Mouse (Mus musculus) layer of hippocampus, postnatal 14 days (tissue): ENCODE measurements around the gene Fbxo9. TPM values are rescaled to one million over a fixed set of nuclear protein-coding genes. Genes with fewer than 3 reads are reported as not detected.
"Not testable (repeated sequence)": the region's sequence is repeated elsewhere in the genome, so short reads cannot be mapped to it uniquely, and the experiment has no call there.

Source experiments
- DNase-seq, 2 experiments: peaks; one replicate each; pipeline ENCODE4 v3.0.0; 2021 to 2022; ENCODE audit warnings: low spot score in 2 of 2, mixed read lengths in 1 of 2
- long read RNA-seq, 2 experiments: library from polyadenylated mRNA; stranded (forward); transcript quantifications; one replicate each; pipeline ENCODE4 v2.0.0; 2021
- total RNA-seq, 2 experiments: library from RNA; stranded (reverse); gene quantifications; 2 replicates each; pipeline ENCODE4 v1.2.3; 2021

The Fbxo9 gene
- 100 to 1,000 TPM; 102 to 112 TPM for total RNA-seq
- long read RNA-seq, experiment 1, transcript Fbxo9-202 (13 exons, 2,155 nt): major isoform, 131 of 148 reads
- long read RNA-seq, experiment 1, partial matches to known transcripts: 1 of 148 reads
- long read RNA-seq, experiment 1, other reads (novel, unspliced or antisense): 14 of 148 reads
- long read RNA-seq, experiment 2, transcript Fbxo9-202 (13 exons, 2,155 nt): major isoform, 165 of 183 reads
- long read RNA-seq, experiment 2, partial matches to known transcripts: 3 of 183 reads
- long read RNA-seq, experiment 2, other reads (novel, unspliced or antisense): 13 of 183 reads

- peak; percentile 81 to 96 for DNase-seq
Observed at GRCm38 (mm10) chr9:78108796-78109239, at the start of gene Fbxo9, which contains the start of gene Ick. Gene Fbxo9, minus strand, starts transcription at chr9:78109065. Gene Ick, plus strand, starts transcription at chr9:78109192.

GRCm38 (mm10) chr9:78157221-78157620 lies 48.4 kb upstream of the Fbxo9 start:
- DNase-seq: no peak

GRCm38 (mm10) chr9:78154211-78154977 lies 45.5 kb upstream of the Fbxo9 start:
- DNase-seq: no peak

- DNase-seq: not testable (repeated sequence)
Observed at GRCm38 (mm10) chr9:78149770-78150169, 40.9 kb upstream of the Fbxo9 start.

GRCm38 (mm10) chr9:78148149-78148548 lies 39.3 kb upstream of the Fbxo9 start:
- DNase-seq: no peak

- no peak for DNase-seq
Observed at GRCm38 (mm10) chr9:78146627-78147026, 37.8 kb upstream of the Fbxo9 start.

- DNase-seq: peak in 1 of 2 experiments; percentile 57
Observed at GRCm38 (mm10) chr9:78146099-78146498, 37.2 kb upstream of the Fbxo9 start.

- DNase-seq: no peak
Observed at GRCm38 (mm10) chr9:78139463-78139862, 30.6 kb upstream of the Fbxo9 start.

- DNase-seq: no peak
Observed at GRCm38 (mm10) chr9:78138044-78138676, 29.3 kb upstream of the Fbxo9 start.

- no peak for DNase-seq
Observed at GRCm38 (mm10) chr9:78135658-78136057, 26.8 kb upstream of the Fbxo9 start.

GRCm38 (mm10) chr9:78126643-78127042 lies 17.8 kb upstream of the Fbxo9 start:
- DNase-seq: no peak

- DNase-seq: no peak
Observed at GRCm38 (mm10) chr9:78126007-78126406, 17.1 kb upstream of the Fbxo9 start.

GRCm38 (mm10) chr9:78124297-78124696 lies 15.4 kb upstream of the Fbxo9 start:
- no peak for DNase-seq

- DNase-seq: no peak
Observed at GRCm38 (mm10) chr9:78122939-78123712, 14.3 kb upstream of the Fbxo9 start.

- no peak for DNase-seq
Observed at GRCm38 (mm10) chr9:78121985-78122384, 13.1 kb upstream of the Fbxo9 start.

- no peak for DNase-seq
Observed at GRCm38 (mm10) chr9:78121358-78121757, 12.5 kb upstream of the Fbxo9 start.

- no peak for DNase-seq
Observed at GRCm38 (mm10) chr9:78117690-78118089, 8.8 kb upstream of the Fbxo9 start.

- no peak for DNase-seq
Observed at GRCm38 (mm10) chr9:78115746-78116145, 6.9 kb upstream of the Fbxo9 start.

GRCm38 (mm10) chr9:78113538-78113885 lies 4.6 kb upstream of the Fbxo9 start:
- no peak for DNase-seq

GRCm38 (mm10) chr9:78112770-78113537 lies 4.1 kb upstream of the Fbxo9 start:
- DNase-seq: peak; percentile 94 to 95
